Mouse (Mus musculus): Measurements from ENCODE around the gene Hibadh.

DNA sequence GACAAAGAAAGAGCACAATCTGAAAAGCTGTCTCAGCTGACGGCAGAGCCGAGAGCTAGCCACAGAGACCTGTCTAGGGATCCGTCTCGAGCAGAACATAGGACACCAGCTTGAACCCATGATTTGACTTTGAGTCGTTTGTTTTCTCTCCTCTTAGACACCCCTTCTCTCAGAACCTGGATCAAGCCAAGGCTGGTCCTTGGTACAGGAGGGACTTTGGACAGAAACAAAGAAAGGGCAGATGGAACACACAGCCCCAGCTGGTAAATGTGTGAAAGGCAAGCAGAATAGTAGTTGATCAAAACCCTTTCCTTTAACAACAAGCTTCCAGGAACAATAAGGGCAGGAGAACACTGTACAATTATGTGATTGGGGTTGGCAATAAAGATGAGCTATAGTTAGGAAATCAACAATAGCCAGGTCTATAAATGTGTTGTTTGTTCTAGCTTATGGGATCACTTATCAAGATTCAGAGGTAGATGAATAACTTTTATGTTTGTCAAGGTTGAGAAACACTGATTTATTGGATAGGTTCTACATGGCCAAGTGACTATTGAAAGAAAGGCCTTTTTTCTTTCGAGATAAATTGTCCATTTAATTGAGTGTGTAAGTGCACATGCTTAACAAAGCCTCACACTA is 41.8 kb upstream of the Hibadh start:
- TF ChIP-seq POLR2A (IDR thresholded peaks at IDR 0.05; ENCODE audit: low read depth, low read length) (no peak), CTCF (conservative IDR thresholded peaks at IDR 0.05; ENCODE audit: insufficient read depth, insufficient read length, low read depth, low read length) (no peak)
